Mouse (Mus musculus): Measurements from ENCODE around the gene Cand2. TPM values are rescaled to one million over a fixed set of nuclear protein-coding genes. Genes with fewer than 3 reads are reported as not detected.

Gene Cand2
- polyA plus RNA-seq, 1 experiment from 2014 or later: 36.1 TPM

- peak within 1 kb of the TSS; percentile 59 for H3K4me2 ChIP-seq (replicated peaks; ENCODE audit: low read depth, low read length)
- H3K9ac ChIP-seq (ENCODE audit: low read depth, low read length): peak within 1 kb of the TSS; percentile 61
- peak within 1 kb of the TSS; percentile 70 for H3K4me3 ChIP-seq (ENCODE audit: low read length)
- H3K27me3 ChIP-seq (ENCODE audit: control insufficient read depth, insufficient read depth, low read length): no peaks in the 10 kb centered on the region
- H3K9me3 ChIP-seq (ENCODE audit: control insufficient read depth, low read length): no peaks in the 10 kb centered on the region
- peaks cover 9% of the 10 kb centered on the region; the same call in 1 of the 2 replicates for H3K4me1 ChIP-seq (ENCODE audit: control insufficient read depth, insufficient read depth, low read length)
- H3K27ac ChIP-seq (ENCODE audit: low read depth, low read length): peak within 1 kb of the TSS; percentile 82
- under 1% methylated on average over 51 of the region's 51 CpGs for WGBS
- peak; percentile 99 for ATAC-seq (ENCODE audit: low FRiP score, low TSS enrichment)
- peaks cover 18% of the 10 kb centered on the region for H3K36me3 ChIP-seq (ENCODE audit: control insufficient read depth, insufficient read depth, low read length)
Observed at GRCm38 (mm10) chr6:115853091-115853813, 78.9 kb downstream of the Cand2 start, which contains the start of the genes Mbd4 and Ift122. Mbd4 (minus strand) TSS chr6:115853371. Ift122 (plus strand) TSS chr6:115853470.

GRCm38 (mm10) chr6:115853985-115854384, 79.6 kb downstream of the Cand2 start:
- peak overlapping the region; percentile 59 for H3K4me2 ChIP-seq (replicated peaks; ENCODE audit: low read depth, low read length)
- H3K27ac ChIP-seq (ENCODE audit: low read depth, low read length): peak overlapping the region; percentile 81
- WGBS: 45% methylated on average over 7 of the region's 7 CpGs
- H3K36me3 ChIP-seq (ENCODE audit: control insufficient read depth, insufficient read depth, low read length): peaks cover 11% of the 10 kb centered on the region; the same call in 1 of the 2 replicates
- H3K27me3 ChIP-seq (ENCODE audit: control insufficient read depth, insufficient read depth, low read length): no peaks in the 10 kb centered on the region
- ATAC-seq (ENCODE audit: low FRiP score, low TSS enrichment): no peak
- H3K4me3 ChIP-seq (ENCODE audit: low read length): peak overlapping the region; percentile 70
- H3K9me3 ChIP-seq (ENCODE audit: control insufficient read depth, low read length): no peaks in the 10 kb centered on the region
- H3K4me1 ChIP-seq (ENCODE audit: control insufficient read depth, insufficient read depth, low read length): peaks cover 9% of the 10 kb centered on the region; the same call in 1 of the 2 replicates
- peak overlapping the region; percentile 61 for H3K9ac ChIP-seq (ENCODE audit: low read depth, low read length)

GRCm38 (mm10) chr6:115854432-115854831, 80.1 kb downstream of the Cand2 start:
- no peak overlapping the region for H3K9ac ChIP-seq (ENCODE audit: low read depth, low read length)
- WGBS: 68% methylated on average over 2 of the region's 2 CpGs
- H3K4me1 ChIP-seq (ENCODE audit: control insufficient read depth, insufficient read depth, low read length): peaks cover 13% of the 10 kb centered on the region
- H3K4me3 ChIP-seq (ENCODE audit: low read length): no peak overlapping the region
- no peak overlapping the region for H3K27ac ChIP-seq (ENCODE audit: low read depth, low read length)
- no peak overlapping the region for H3K4me2 ChIP-seq (replicated peaks; ENCODE audit: low read depth, low read length)
- no peaks in the 10 kb centered on the region for H3K9me3 ChIP-seq (ENCODE audit: control insufficient read depth, low read length)
- no peak for ATAC-seq (ENCODE audit: low FRiP score, low TSS enrichment)
- peaks cover 6% of the 10 kb centered on the region; the same call in 1 of the 2 replicates for H3K36me3 ChIP-seq (ENCODE audit: control insufficient read depth, insufficient read depth, low read length)
- no peaks in the 10 kb centered on the region for H3K27me3 ChIP-seq (ENCODE audit: control insufficient read depth, insufficient read depth, low read length)

Small RNA genes within 50 kb of the gene (microRNA-seq; reads per million reads assigned to microRNA genes)
- not detected for gene Mir7660

Other genes starting within 250 kb of the Cand2 start
- 26.1 and 33.4 TPM in 2 replicates for gene Tsen2, start 229.9 kb upstream of the Cand2 start, polyA plus RNA-seq (2014; fragmentation: Nextera tagmentation; extraction: Ambion mirVana)
- gene Mkrn2os, start 182.0 kb upstream of the Cand2 start, polyA plus RNA-seq (2014; fragmentation: Nextera tagmentation; extraction: Ambion mirVana): 5.2 and 5.8 TPM in 2 replicates
- 18.7 and 33.4 TPM in 2 replicates for gene Mkrn2, start 172.6 kb upstream of the Cand2 start, polyA plus RNA-seq (2014; fragmentation: Nextera tagmentation; extraction: Ambion mirVana)
- gene Raf1, start 97.9 kb upstream of the Cand2 start, polyA plus RNA-seq (2014; fragmentation: Nextera tagmentation; extraction: Ambion mirVana): 85.9 and 125 TPM in 2 replicates
- gene Tmem40, start 12.1 kb upstream of the Cand2 start, polyA plus RNA-seq (2014; fragmentation: Nextera tagmentation; extraction: Ambion mirVana): 1.4 and 1.8 TPM in 2 replicates
- gene Rpl32, start 34.2 kb downstream of the Cand2 start, polyA plus RNA-seq (2014; fragmentation: Nextera tagmentation; extraction: Ambion mirVana): 2,535 and 3,306 TPM in 2 replicates
- 1.3 and 2.1 TPM in 2 replicates for gene Efcab12, start 63.9 kb downstream of the Cand2 start, polyA plus RNA-seq (2014; fragmentation: Nextera tagmentation; extraction: Ambion mirVana)
- gene Mbd4, start 78.8 kb downstream of the Cand2 start, polyA plus RNA-seq (2014; fragmentation: Nextera tagmentation; extraction: Ambion mirVana): 14.3 and 20.9 TPM in 2 replicates
- gene Ift122, start 78.9 kb downstream of the Cand2 start, polyA plus RNA-seq (2014; fragmentation: Nextera tagmentation; extraction: Ambion mirVana): 19.0 and 33.3 TPM in 2 replicates
- 0.06 TPM in 1 of 2 replicates, not detected in the other for gene Rho, start 157.2 kb downstream of the Cand2 start, polyA plus RNA-seq (2014; fragmentation: Nextera tagmentation; extraction: Ambion mirVana)
- not detected in 2 replicates for gene H1foo, start 170.4 kb downstream of the Cand2 start, polyA plus RNA-seq (2014; fragmentation: Nextera tagmentation; extraction: Ambion mirVana)
- 58.3 and 62.7 TPM in 2 replicates for gene Plxnd1, start 220.5 kb downstream of the Cand2 start, polyA plus RNA-seq (2014; fragmentation: Nextera tagmentation; extraction: Ambion mirVana)

All from kidney, embryonic 14.5 days (tissue).